8 mouse cellular contexts compared by ENCODE assay signal in genomic region chr17:27512619-27513161, GRCm38 (mm10). TPM values are rescaled to one million over a fixed set of nuclear protein-coding genes. Genes with fewer than 3 reads are reported as not detected.
A peak's percentile ranks its signal among the peaks of the same experiment; 100 is the strongest.
DNase-seq lines count a peak whose midpoint lies in the region; ATAC-seq lines count a peak whose summit lies in the region.

No protein-coding gene starts in this region.

- peak overlapping the region; percentile 79 for H3K27ac ChIP-seq in hindbrain, embryonic 12.5 days
- H3K27ac ChIP-seq in midbrain, embryonic 14.5 days (replicated peaks; ENCODE audit: low read depth, low read length): peak overlapping the region; percentile 77

- peak overlapping the region; percentile 70 for H3K4me3 ChIP-seq in hindbrain, embryonic 12.5 days
- H3K4me3 ChIP-seq in midbrain, embryonic 14.5 days (replicated peaks; ENCODE audit: low read depth, low read length): peak overlapping the region; percentile 62

- peaks cover 61% of the 10 kb centered on the region for H3K27me3 ChIP-seq in hindbrain, embryonic 12.5 days
- peaks cover 20% of the 10 kb centered on the region for H3K27me3 ChIP-seq in midbrain, embryonic 14.5 days (ENCODE audit: control insufficient read depth, insufficient read depth, low read length)

- no peaks in the 10 kb centered on the region for H3K36me3 ChIP-seq in hindbrain, embryonic 12.5 days
- no peaks in the 10 kb centered on the region for H3K36me3 ChIP-seq in midbrain, embryonic 14.5 days (ENCODE audit: control insufficient read depth, insufficient read depth, low read length)

- H3K9me3 ChIP-seq in hindbrain, embryonic 12.5 days (replicated peaks): no peaks in the 10 kb centered on the region
- no peaks in the 10 kb centered on the region for H3K9me3 ChIP-seq in midbrain, embryonic 14.5 days (ENCODE audit: control insufficient read depth, low read length)

- peak overlapping the region; percentile 99 for H3K4me2 ChIP-seq in hindbrain, embryonic 12.5 days (replicated peaks)
- peak overlapping the region; percentile 94 for H3K4me2 ChIP-seq in midbrain, embryonic 14.5 days (ENCODE audit: low read length)

- peak overlapping the region; percentile 81 for H3K9ac ChIP-seq in hindbrain, embryonic 12.5 days
- peak overlapping the region; percentile 80 for H3K9ac ChIP-seq in midbrain, embryonic 14.5 days (replicated peaks; ENCODE audit: low read length)

- ATAC-seq in hindbrain, embryonic 12.5 days (ENCODE audit: low FRiP score): peak; percentile 17; the same call in 1 of the 2 replicates
- ATAC-seq in midbrain, embryonic 14.5 days (ENCODE audit: low FRiP score, low TSS enrichment): no peak

- DNase-seq in cerebellum, postnatal 10 days: peak; percentile 56 to 68
- no peak for DNase-seq in cerebellum, adult 11 months
- DNase-seq in right cerebral cortex, postnatal 14 days: peak; percentile 34
- DNase-seq in right cerebral cortex, postnatal 36 days (ENCODE audit: low spot score in 2 of 2): no peak
- peak; percentile 72 for DNase-seq in midbrain, embryonic 14.5 days
- DNase-seq in thymus, postnatal 10 days (ENCODE audit: low spot score in 2 of 2): no peak
- no peak for DNase-seq in frontal cortex, postnatal 14 days (ENCODE audit: low spot score in 2 of 2)

- H3K4me1 ChIP-seq in hindbrain, embryonic 12.5 days: peaks cover 50% of the 10 kb centered on the region
- peaks cover 17% of the 10 kb centered on the region for H3K4me1 ChIP-seq in midbrain, embryonic 14.5 days (ENCODE audit: control insufficient read depth, insufficient read depth, low read length)

- WGBS in hindbrain, embryonic 12.5 days: under 1% methylated on average over 74 of the region's 78 CpGs
- under 1% methylated on average over 76 of the region's 78 CpGs for WGBS in midbrain, embryonic 14.5 days

RNA-seq across cellular contexts. Expression of gene Grm4, which starts 8.5 kb away (rescaled TPM):
- polyA plus RNA-seq in hindbrain, embryonic 12.5 days (2016; fragmentation: Nextera tagmentation; extraction: Ambion mirVana): 3.7 and 4.2 TPM in 2 replicates
- 9.8 and 10.1 TPM in 2 replicates for polyA plus RNA-seq in midbrain, embryonic 14.5 days (2014; fragmentation: Nextera tagmentation; extraction: Ambion mirVana)

RNA-seq across cellular contexts. Expression of gene Hmga1, which starts 43.6 kb away (rescaled TPM):
- 161 and 162 TPM in 2 replicates for polyA plus RNA-seq in hindbrain, embryonic 12.5 days (2016; fragmentation: Nextera tagmentation; extraction: Ambion mirVana)
- 134 and 143 TPM in 2 replicates for polyA plus RNA-seq in midbrain, embryonic 14.5 days (2014; fragmentation: Nextera tagmentation; extraction: Ambion mirVana)

RNA-seq across cellular contexts. Expression of gene AI413582, which starts 52.9 kb away (rescaled TPM):
- 19.8 and 21.9 TPM in 2 replicates for polyA plus RNA-seq in hindbrain, embryonic 12.5 days (2016; fragmentation: Nextera tagmentation; extraction: Ambion mirVana)
- polyA plus RNA-seq in midbrain, embryonic 14.5 days (2014; fragmentation: Nextera tagmentation; extraction: Ambion mirVana): 51.9 and 74.5 TPM in 2 replicates

Comparison
In these comparisons a context has a peak if more than half of its experiments do, and no peak if none do; other contexts are left out.
1. DNase-seq: peak in cerebellum, postnatal 10 days (2 of 2), right cerebral cortex, postnatal 14 days (single experiment) and midbrain, embryonic 14.5 days (single experiment); none in cerebellum, adult 11 months (single experiment), right cerebral cortex, postnatal 36 days (0 of 2), thymus, postnatal 10 days (0 of 2) and frontal cortex, postnatal 14 days (0 of 2).